Mouse (Mus musculus) G1E-ER4 (cell line): ENCODE data around the gene Fis1. TPM values are rescaled to one million over a fixed set of nuclear protein-coding genes. Genes with fewer than 3 reads are reported as not detected.

Experiments used
- GATA1 ChIP-seq: IDR thresholded peaks from one replicate; pipeline ENCODE4 v1.8.0; 2012; ENCODE audit warnings: low read length, inconsistent platforms
- polyA plus RNA-seq: library from polyadenylated mRNA; stranded (reverse); fragments of >175 nt; gene quantifications from 2 replicates; pipeline ENCODE4 v1.2.3, GENCODE M21; 2012

The Fis1 gene
- polyA plus RNA-seq, 1 experiment: 602 TPM

- TF ChIP-seq GATA1: no peak
Measured at GRCm38 (mm10) chr5:136987138-136987933, 34.3 kb downstream of the Fis1 start.

- no peak for TF ChIP-seq GATA1
Measured at GRCm38 (mm10) chr5:136987934-136988271, 34.8 kb downstream of the Fis1 start, which contains the start of gene Znhit1. Gene Znhit1 (minus strand): TSS chr5:136988021.

- TF ChIP-seq GATA1: no peak
Measured at GRCm38 (mm10) chr5:136988420-136988819, 35.3 kb downstream of the Fis1 start.

- no peak for TF ChIP-seq GATA1
Measured at GRCm38 (mm10) chr5:136989801-136990200, 36.7 kb downstream of the Fis1 start.

- no peak for TF ChIP-seq GATA1
Measured at GRCm38 (mm10) chr5:136999449-136999848, 46.4 kb downstream of the Fis1 start.

GRCm38 (mm10) chr5:137000612-137001011 is 47.5 kb downstream of the Fis1 start:
- no peak for TF ChIP-seq GATA1

- no peak for TF ChIP-seq GATA1
Measured at GRCm38 (mm10) chr5:137007276-137007675, 54.2 kb downstream of the Fis1 start.

- no peak for TF ChIP-seq GATA1
Measured at GRCm38 (mm10) chr5:137009988-137010387, 56.9 kb downstream of the Fis1 start.

- TF ChIP-seq GATA1: no peak
Measured at GRCm38 (mm10) chr5:137012401-137012950, 59.4 kb downstream of the Fis1 start.

Other genes starting within 250 kb of the Fis1 start
- 0.03 TPM in 1 of 2 replicates, not detected in the other for gene Col26a1, start 70.1 kb upstream of the Fis1 start, polyA plus RNA-seq
- gene Ift22, start 45.1 kb upstream of the Fis1 start, polyA plus RNA-seq: 4.9 and 6.1 TPM in 2 replicates
- 0.14 TPM in 1 of 2 replicates, not detected in the other for gene Cldn15, start 13.3 kb downstream of the Fis1 start, polyA plus RNA-seq
- 39.4 and 45.4 TPM in 2 replicates for gene Plod3, start 33.7 kb downstream of the Fis1 start, polyA plus RNA-seq
- gene Znhit1, start 34.7 kb downstream of the Fis1 start, polyA plus RNA-seq: 236 and 308 TPM in 2 replicates
- gene Vgf, start 73.1 kb downstream of the Fis1 start, polyA plus RNA-seq: 0.65 TPM in 2 replicates
- gene Ap1s1, start 92.9 kb downstream of the Fis1 start, polyA plus RNA-seq: 206 and 279 TPM in 2 replicates
- gene Serpine1, start 119.0 kb downstream of the Fis1 start, polyA plus RNA-seq: 3.2 and 3.3 TPM in 2 replicates
- gene Trim56, start 162.9 kb downstream of the Fis1 start, polyA plus RNA-seq: 23.7 and 28.2 TPM in 2 replicates
- gene Muc3, start 196.0 kb downstream of the Fis1 start, polyA plus RNA-seq: not detected in 2 replicates